Mouse (Mus musculus) limb, embryonic 10.5 days (tissue): ENCODE measurements around the gene Sec22a. TPM values are rescaled to one million over a fixed set of nuclear protein-coding genes. Genes with fewer than 3 reads are reported as not detected.

Source experiments
- DNase-seq: peaks from one replicate; pipeline ENCODE4 v3.0.0-alpha.2; 2017; ENCODE audit warnings: low spot score
- H3K27ac ChIP-seq: fragments of 300-500 bp; sonication (generic); 2 replicates; pipeline ENCODE4 v1.5.1; 2016; ENCODE audit warnings: mild to moderate bottlenecking
- H3K27me3 ChIP-seq: fragments of 300-500 bp; sonication (generic); 2 replicates; pipeline ENCODE4 v1.6.1; 2016; ENCODE audit warnings: low read depth, mild to moderate bottlenecking; ENCODE audit not compliant: poor library complexity, severe bottlenecking
- H3K36me3 ChIP-seq: fragments of 300-500 bp; sonication (generic); 2 replicates; pipeline ENCODE4 v1.6.1; 2016; ENCODE audit warnings: mild to moderate bottlenecking, moderate library complexity
- H3K4me1 ChIP-seq: fragments of 300-500 bp; sonication (generic); 2 replicates; pipeline ENCODE4 v1.6.1; 2016
- H3K4me3 ChIP-seq: fragments of 300-500 bp; sonication (generic); 2 replicates; pipeline ENCODE4 v1.5.1; 2016; ENCODE audit warnings: mild to moderate bottlenecking, moderate library complexity
- H3K9me3 ChIP-seq: fragments of 300-500 bp; sonication (generic); replicated peaks from 2 replicates; pipeline ENCODE4 v1.6.1; 2016; ENCODE audit warnings: mild to moderate bottlenecking
- WGBS: fragments of 180-500 bp; shearing (Covaris S2); methylation state at CpG from one replicate; pipeline ENCODE4 v1.1.7; 2016; 5-methylcytosine and 5-hydroxymethylcytosine counted together
- polyA plus RNA-seq: library from polyadenylated mRNA; unstranded; fragments of >200 nt; fragmentation: Nextera tagmentation; extraction: Ambion mirVana; gene quantifications from 2 replicates; pipeline ENCODE4 v1.2.1, GENCODE M21; 2016

Sec22a gene
- polyA plus RNA-seq, 1 experiment from 2014 or later: 35.9 TPM

DNA sequence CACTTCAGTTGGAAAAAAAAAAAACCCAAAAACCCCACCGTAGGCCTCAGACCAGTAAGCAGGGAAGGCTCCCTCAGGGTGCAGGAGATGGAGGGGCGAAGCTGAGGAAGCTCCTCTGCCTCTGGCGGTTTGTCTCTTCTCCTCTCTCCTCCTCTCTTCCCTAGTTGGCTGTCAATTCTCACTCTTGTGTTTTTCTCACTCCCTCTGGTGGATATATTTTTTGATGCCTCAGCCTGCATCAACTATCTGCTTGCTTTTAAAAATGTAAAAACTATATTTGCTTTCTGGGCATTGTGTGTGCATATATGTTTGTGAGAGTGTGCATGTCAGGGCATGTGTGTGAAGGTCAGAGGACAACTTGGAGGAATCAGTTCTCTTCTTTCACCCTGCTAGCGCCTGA, 91.3 kb downstream of the Sec22a start:
- peaks cover 7% of the 10 kb centered on the region for H3K4me1 ChIP-seq
- H3K27me3 ChIP-seq: peaks cover 34% of the 10 kb centered on the region
- H3K9me3 ChIP-seq: no peaks in the 10 kb centered on the region
- no peak overlapping the region for H3K27ac ChIP-seq
- H3K36me3 ChIP-seq: no peaks in the 10 kb centered on the region
- DNase-seq: no peak
- WGBS: 53% methylated on average over 4 of the region's 4 CpGs
- no peak overlapping the region for H3K4me3 ChIP-seq

DNA sequence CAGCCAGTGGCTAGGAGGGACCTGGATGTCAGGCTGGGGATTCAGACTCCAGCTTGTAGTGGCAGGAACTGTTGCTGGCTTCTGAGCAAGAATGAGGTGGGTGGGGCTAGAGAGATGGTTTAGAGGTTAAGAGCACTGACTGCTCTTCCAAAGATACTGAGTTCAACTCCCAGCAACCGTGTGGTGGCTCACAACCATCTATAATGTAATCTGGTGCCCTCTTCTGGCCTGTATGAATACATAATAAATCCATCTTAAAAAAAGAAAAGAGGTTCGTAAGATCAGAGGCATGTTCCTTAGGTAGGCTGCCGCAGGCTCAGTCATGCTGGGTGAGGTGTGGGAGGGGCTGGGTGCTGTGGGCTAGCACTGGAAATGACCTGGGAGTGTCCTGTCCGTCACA, 92.1 kb downstream of the Sec22a start:
- no peak for DNase-seq
- Histone ChIP-seq H3K4me1 (peaks cover 7% of the 10 kb centered on the region), H3K36me3 (no peaks in the 10 kb centered on the region), H3K9me3 (no peaks in the 10 kb centered on the region), H3K4me3 (no peak overlapping the region), H3K27ac (no peak overlapping the region), H3K27me3 (peaks cover 31% of the 10 kb centered on the region)
- WGBS: 48% methylated on average over 4 of the region's 4 CpGs

DNA sequence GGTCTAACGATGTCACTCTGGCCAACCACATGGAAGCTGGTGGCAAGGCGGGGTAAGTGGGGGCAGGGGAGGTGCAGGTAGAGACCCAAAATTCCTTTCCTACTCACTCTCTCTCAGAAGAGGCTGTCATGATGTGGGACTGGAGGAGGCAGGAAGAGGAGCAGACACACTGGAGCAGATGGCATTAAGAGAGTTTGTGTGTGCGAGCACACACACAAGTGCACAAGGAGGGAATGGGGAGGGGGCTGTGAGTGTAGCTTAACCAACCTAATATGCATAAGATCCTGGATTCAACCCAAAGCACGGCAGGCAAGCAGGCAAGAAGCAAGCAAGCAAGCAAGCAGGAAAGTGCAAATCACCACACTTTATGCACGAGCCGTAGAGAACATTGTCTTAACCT, 92.8 kb downstream of the Sec22a start:
- H3K27me3 ChIP-seq: peaks cover 26% of the 10 kb centered on the region
- H3K4me1 ChIP-seq: peaks cover 7% of the 10 kb centered on the region
- no peak overlapping the region for H3K27ac ChIP-seq
- no peaks in the 10 kb centered on the region for H3K36me3 ChIP-seq
- 84% methylated on average over 6 of the region's 6 CpGs for WGBS
- H3K9me3 ChIP-seq: no peaks in the 10 kb centered on the region
- DNase-seq: no peak
- no peak overlapping the region for H3K4me3 ChIP-seq

GRCm38 (mm10) chr16:35270353-35270934, 93.3 kb downstream of the Sec22a start:
- Histone ChIP-seq H3K4me1 (peaks cover 7% of the 10 kb centered on the region), H3K27me3 (peaks cover 21% of the 10 kb centered on the region), H3K4me3 (no peak overlapping the region), H3K27ac (no peak overlapping the region), H3K9me3 (no peaks in the 10 kb centered on the region), H3K36me3 (no peaks in the 10 kb centered on the region)
- DNase-seq: peak; percentile 85
- WGBS: 46% methylated on average over 10 of the region's 10 CpGs

Other genes with a start within 250 kb of the Sec22a start
- gene Adcy5, start 209.0 kb downstream of the Sec22a start, polyA plus RNA-seq: 0.41 and 0.63 TPM in 2 replicates
- gene Pdia5, start 127.0 kb upstream of the Sec22a start, polyA plus RNA-seq: 21.2 and 24.2 TPM in 2 replicates
- 2.0 and 3.4 TPM in 2 replicates for gene Sema5b, start 177.2 kb upstream of the Sec22a start, polyA plus RNA-seq